Mouse (Mus musculus) urinary bladder, adult 2 months (tissue): Measurements from ENCODE around the gene Magi2. TPM values are rescaled to one million over a fixed set of nuclear protein-coding genes. Genes with fewer than 3 reads are reported as not detected.
"Not testable (repeated sequence)": the region's sequence is repeated elsewhere in the genome, so short reads cannot be mapped to it uniquely, and the experiment has no call there.

Source experiments
- DNase-seq: peaks from one replicate; pipeline ENCODE4 v3.0.0; 2022; ENCODE audit warnings: low spot score
- polyA plus RNA-seq: library from polyadenylated mRNA; depleted of rRNA; stranded (reverse); fragments of >200 nt; gene quantifications from 2 replicates; pipeline ENCODE4 v1.2.3, GENCODE M21; 2012

The Magi2 gene
- polyA plus RNA-seq, 1 experiment, result 1.8 TPM

- DNase-seq, result no peak
Measured at GRCm38 (mm10) chr5:20509606-20510005, 1282.8 kb downstream of the Magi2 start.

GRCm38 (mm10) chr5:20512377-20513126 lies 1285.7 kb downstream of the Magi2 start:
- DNase-seq, result no peak

- no peak for DNase-seq
Measured at GRCm38 (mm10) chr5:20521639-20522038, 1294.8 kb downstream of the Magi2 start.

GRCm38 (mm10) chr5:20522047-20522446 lies 1295.2 kb downstream of the Magi2 start:
- no peak for DNase-seq

DNA sequence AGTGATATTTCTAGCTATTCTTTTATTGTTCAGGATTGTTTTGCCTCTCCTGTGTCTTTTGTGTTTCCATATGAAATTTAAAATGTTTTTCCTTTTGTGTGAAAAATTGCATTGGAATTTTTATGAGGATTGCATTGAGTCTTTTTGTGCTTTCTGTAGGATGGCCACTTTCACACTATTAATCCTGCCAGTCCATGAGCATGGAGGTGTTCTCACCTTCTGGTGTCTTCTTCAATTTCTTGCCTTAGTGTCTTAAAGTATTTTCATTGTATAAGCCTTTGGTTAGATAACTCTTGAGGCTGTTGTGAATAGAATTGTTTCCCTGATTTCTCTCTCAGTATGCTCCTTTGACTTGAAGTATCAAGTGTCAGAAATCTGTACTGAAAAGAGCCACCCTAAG lies 1296.9 kb downstream of the Magi2 start:
- no peak for DNase-seq

DNA sequence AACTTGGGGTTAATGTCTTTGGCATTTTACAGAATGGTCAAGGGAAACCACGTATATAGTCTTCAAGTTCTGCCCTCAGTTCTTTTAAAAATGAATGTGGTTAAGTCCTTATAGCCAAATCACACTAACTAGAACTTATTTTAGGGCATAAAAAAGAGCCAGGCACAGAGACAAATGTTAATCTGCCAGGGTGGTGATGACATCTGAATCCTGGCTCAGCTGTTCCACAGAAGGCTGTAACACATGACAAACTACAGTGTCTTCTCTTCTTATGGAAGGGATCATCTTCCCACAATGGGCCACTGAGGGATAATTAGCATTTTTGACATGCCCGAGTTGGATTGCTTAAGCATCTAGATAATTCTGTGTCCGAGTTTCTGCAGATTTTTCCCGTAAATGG lies 1299.8 kb downstream of the Magi2 start:
- not testable (repeated sequence) for DNase-seq

DNA sequence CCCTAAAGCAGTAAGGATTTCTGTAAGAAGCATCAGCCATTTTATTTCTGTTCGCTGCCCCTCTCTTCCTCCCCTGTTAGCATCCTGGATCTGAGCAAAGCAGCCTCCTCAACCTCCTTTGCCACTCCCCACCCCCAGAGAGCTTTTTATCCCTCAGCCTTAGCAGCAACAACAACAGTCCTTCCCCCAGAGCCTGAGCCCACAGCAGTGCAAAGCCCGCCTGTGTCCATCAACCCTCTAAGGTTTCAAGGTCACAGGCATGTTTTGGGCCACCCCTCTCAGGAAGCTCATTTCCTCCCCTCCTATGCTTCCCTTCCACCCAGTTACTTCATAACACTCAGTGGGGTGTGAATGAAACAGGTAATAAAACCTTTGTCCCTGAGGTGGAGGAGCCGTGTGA lies 1309.7 kb downstream of the Magi2 start:
- no peak for DNase-seq

GRCm38 (mm10) chr5:20537369-20538022 lies 1310.7 kb downstream of the Magi2 start:
- DNase-seq, result no peak

GRCm38 (mm10) chr5:20544374-20544773 lies 1317.5 kb downstream of the Magi2 start:
- DNase-seq, result no peak

GRCm38 (mm10) chr5:20559378-20559777 lies 1332.5 kb downstream of the Magi2 start:
- DNase-seq, result no peak

GRCm38 (mm10) chr5:20559821-20560220 lies 1333.0 kb downstream of the Magi2 start:
- DNase-seq, result no peak

DNA sequence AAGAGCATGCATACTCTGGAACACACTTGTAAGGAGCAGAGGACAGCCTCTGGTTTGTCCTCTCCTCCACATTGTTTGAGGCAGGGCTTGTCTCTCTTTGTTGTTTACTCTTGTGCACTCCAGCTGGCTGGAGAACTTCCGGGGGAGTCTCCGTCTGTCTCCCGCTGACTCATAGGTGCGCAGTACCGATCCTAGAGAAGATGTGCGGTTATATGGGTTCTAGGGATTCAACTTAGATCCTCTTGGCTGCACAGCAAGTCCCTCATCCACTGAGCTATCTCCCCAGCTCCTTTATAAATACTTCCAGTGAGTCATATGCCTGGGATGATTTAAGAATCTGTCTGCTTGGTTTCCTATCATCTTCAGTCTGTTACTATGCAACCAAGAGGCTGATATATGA lies 1341.6 kb downstream of the Magi2 start:
- DNase-seq, result no peak

- no peak for DNase-seq
Measured at GRCm38 (mm10) chr5:20568966-20569365, 1342.1 kb downstream of the Magi2 start.

DNA sequence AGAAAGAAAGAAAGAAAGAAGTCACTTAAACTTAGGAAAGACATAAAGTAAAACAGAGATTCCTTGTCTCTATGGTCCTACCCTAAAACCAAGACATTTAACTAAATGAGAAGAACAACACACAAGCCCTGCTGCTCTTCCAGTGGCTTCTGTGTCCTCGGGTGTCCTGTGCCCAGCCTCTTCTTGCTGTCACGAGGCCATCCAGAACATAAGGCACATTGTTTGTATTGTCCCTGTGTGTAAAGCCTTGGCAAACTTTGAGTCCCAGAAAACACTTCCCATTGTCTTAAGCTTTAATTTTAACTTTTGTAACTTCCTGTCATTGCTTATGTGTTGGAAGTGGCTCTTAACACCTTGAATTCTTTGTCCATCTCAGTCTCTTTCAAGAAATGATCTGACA lies 1348.0 kb downstream of the Magi2 start:
- no peak for DNase-seq

DNA sequence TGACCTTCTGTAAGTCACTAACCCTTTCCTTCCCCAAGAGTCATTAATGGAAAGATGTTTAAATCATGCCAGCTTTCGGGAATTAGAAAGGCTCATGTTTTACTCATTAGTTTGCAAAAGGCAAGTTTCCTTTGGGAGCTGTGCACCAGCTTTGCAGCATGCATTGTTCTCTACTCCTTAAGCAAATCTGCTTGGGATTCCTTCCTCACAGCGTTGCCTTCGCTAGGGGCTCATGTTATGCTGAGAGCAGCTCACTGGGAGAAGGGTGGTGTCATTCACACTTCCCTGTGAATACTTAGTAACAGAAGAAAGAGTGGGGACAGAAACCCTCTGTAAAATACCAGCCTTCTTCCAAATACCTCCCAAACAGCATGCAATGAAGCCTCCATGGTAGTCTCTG lies 1349.0 kb downstream of the Magi2 start:
- no peak for DNase-seq

DNA sequence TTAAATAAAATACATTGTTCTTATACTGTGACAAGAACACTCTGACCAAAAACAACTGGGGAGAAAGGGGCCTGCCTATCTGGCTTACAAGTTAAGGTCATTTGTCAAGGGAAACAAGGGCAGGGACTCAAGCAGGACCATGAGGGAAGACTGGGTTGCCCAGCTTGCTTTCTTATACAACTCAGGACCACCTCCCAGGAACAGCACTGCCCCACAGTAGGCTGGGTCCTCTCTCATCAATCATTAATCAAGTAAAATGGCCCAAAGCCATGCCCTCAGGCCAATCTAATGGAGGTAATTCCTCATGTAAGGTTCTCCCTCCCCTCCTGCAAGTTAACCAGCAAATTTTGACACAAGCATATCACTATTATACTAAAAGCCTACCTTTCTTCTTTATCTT lies 1349.4 kb downstream of the Magi2 start:
- DNase-seq, result no peak

DNA sequence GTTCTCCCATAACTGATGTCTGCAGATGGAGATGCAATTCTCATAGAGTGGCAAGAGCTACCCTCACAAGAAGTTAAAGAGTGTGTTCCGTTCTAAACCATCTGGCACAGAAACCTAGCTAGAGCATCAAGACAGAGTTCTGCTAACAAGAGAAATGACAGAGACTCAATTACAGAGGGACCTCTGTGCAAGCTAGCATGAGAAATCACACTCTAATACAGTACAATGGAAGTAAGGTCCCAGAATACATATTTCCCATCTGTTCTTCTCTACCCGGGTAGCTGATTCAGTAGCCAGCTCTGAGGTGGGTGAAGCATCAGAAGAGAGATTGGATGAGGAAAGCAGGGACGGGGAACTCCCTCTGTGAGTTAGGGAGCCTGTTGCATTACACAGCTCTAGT lies 1351.8 kb downstream of the Magi2 start:
- DNase-seq, result no peak

- no peak for DNase-seq
Measured at GRCm38 (mm10) chr5:20580619-20581018, 1353.8 kb downstream of the Magi2 start.

- no peak for DNase-seq
Measured at GRCm38 (mm10) chr5:20582995-20583435, 1356.2 kb downstream of the Magi2 start.

GRCm38 (mm10) chr5:20583639-20584038 lies 1356.8 kb downstream of the Magi2 start:
- no peak for DNase-seq

DNA sequence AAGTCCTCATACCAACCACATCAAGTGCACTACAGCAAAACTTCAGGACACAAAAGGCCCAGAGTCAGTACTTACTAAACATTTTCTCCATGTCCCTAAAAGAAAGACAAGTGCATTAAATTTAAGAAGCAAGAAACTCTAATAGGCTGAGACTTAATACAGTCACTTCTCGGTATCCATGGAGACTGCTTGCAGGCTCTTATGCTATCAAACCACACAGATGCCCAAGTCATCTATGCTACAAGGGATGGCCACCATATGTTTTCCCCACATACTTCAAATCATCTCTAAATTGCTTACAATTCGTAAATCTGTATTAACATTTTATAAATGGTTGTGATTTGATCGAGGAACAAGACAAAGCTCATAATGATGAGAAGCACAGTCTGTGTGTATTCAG lies 1357.9 kb downstream of the Magi2 start:
- no peak for DNase-seq

DNA sequence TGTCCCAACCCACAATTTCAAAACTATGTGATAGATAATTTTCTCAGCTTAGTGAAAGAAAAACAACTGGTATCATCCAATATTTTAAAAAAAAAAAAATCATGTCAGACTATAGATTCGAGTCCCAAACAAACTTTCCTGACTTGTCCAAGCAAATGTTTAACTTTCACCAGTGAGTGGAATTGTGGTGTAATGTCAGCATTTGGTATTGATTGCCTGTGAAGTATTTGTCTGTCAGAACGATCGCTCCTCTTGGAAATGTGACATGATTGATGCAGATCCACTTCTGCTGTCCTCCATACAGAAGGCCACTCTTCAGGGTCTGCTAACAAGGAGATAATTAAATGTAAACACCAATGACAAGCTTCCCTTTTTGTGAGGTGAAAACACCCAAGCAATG lies 1362.9 kb downstream of the Magi2 start:
- no peak for DNase-seq

GRCm38 (mm10) chr5:20598196-20598595 lies 1371.4 kb downstream of the Magi2 start:
- no peak for DNase-seq
